Mouse (Mus musculus) MEL-GATA-1-ER (cell line): ENCODE measurements around the gene Olfr891.
"Not testable (repeated sequence)": the region's sequence is repeated elsewhere in the genome, so short reads cannot be mapped to it uniquely, and the experiment has no call there.

Source experiments
- DNase-seq: peaks from one replicate; pipeline ENCODE4 v3.0.0-alpha.2; 2012; ENCODE audit warnings: low read depth; ENCODE audit errors: extremely low read depth

The Olfr891 gene

DNA sequence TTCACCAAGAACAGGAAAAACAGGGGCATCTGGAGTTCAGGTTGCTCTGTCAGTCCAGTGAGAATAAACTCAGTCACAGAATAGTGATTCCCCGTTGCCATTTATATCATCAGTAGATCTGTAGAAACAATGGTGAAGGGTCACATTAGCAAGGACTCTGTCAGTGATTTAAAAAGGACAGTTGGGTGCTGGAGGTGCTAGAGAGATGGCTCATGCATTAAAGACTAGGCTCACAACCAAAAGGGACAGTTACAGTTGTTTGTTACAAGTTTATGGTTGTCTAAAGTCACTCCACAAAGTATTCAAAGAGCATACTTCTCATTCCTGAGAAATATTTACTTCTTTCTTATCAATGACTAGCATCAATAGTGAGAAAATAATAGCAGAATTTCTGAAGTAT, at the start of gene Olfr891:
Gene Olfr891, minus strand, starts transcription at position 101 of the 400 bp plus-strand sequence.
- no peak for DNase-seq

GRCm38 (mm10) chr9:38217755-38218154, 37.1 kb upstream of the Olfr891 start, which contains the start of gene Olfr894:
Olfr894 (plus strand) TSS chr9:38218055.
- no peak for DNase-seq

- DNase-seq: no peak
These were observed 27.4 kb upstream of the Olfr891 start, which contains the start of gene Olfr893 for GRCm38 (mm10) chr9:38208065-38208464. Olfr893 (plus strand) TSS chr9:38208365.

GRCm38 (mm10) chr9:38168341-38168740, 12.3 kb downstream of the Olfr891 start:
- DNase-seq: not testable (repeated sequence)

DNA sequence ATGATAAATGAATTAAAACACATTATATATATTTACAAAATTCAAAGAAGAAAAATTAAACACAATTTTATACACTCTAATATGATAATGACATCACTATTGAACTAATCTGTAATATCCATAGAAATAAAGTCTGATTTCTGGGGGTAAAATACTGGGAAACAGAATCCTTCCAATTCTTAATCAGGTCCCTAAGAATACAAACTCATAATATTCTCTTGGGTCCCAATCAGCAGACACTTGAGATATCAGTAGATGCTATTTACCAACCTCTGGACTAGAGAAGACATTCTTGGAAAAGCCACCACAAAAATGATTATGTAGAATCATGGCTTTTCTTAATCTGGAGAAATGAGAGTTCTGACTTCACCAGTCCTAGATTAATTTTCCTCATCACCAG, 38.4 kb downstream of the Olfr891 start, which contains the start of gene Olfr890:
Gene Olfr890, plus strand, starts transcription at position 301 of the 400 bp plus-strand sequence.
- no peak for DNase-seq
